Mouse (Mus musculus) liver, embryonic 14.5 days (tissue): ENCODE results near the gene Slc39a1.
"Not testable (repeated sequence)": the region's sequence is repeated elsewhere in the genome, so short reads cannot be mapped to it uniquely, and the experiment has no call there.

Experiments
- CTCF ChIP-seq: IDR thresholded peaks from 2 replicates; pipeline ENCODE4 v1.5.1; 2016; ENCODE audit warnings: antibody characterized with exemption, low read depth, control low read depth
- EP300 ChIP-seq: IDR thresholded peaks from 2 replicates; pipeline ENCODE4 v1.6.1; 2016; ENCODE audit warnings: antibody characterized with exemption, low read depth

- TF ChIP-seq CTCF, EP300: not testable (repeated sequence)
Observed at GRCm38 (mm10) chr3:90289403-90289802, 41.4 kb downstream of the Slc39a1 start.
